In the genomic region with DNA sequence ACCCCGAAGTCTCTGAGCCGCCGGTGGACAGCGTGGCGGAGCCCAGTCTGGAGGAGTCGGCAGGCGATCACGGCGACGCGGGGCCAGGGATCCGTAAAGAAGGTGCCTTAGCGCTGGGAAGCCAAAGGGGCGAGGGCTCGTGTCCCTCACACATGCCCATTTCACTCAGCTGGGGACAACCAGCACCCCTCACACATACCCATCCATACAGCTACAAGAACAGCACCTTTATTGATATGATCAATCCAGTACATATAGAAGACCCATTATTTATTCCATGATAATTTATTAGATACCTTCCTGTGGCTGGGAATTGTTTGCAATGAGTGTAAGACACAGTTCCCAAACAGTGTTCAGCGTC, we compare ENCODE assay signal across 8 mouse cellular contexts. TPM values are rescaled to one million over a fixed set of nuclear protein-coding genes. Genes with fewer than 3 reads are reported as not detected.
DNase-seq lines count a peak whose midpoint lies in the region; ATAC-seq and TF ChIP-seq lines count a peak whose summit lies in the region.

No protein-coding gene starts in this region.

- no peak overlapping the region for H3K27ac ChIP-seq in liver, adult 2 months (replicated peaks; ENCODE audit: insufficient read depth, low read depth, low read length)
- H3K27ac ChIP-seq in embryonic facial prominence, embryonic 13.5 days: no peak overlapping the region
- no peak overlapping the region for H3K27ac ChIP-seq in intestine, embryonic 16.5 days (ENCODE audit: low read length)
- H3K27ac ChIP-seq in neural tube, embryonic 14.5 days (ENCODE audit: low read depth, low read length): no peak overlapping the region; the same call in 1 of the 2 replicates

- WGBS in liver, adult 2 months: 2% methylated on average over 16 of the region's 16 CpGs
- WGBS in embryonic facial prominence, embryonic 13.5 days: under 1% methylated on average over 16 of the region's 16 CpGs
- 2% methylated on average over 16 of the region's 16 CpGs for WGBS in intestine, embryonic 16.5 days
- WGBS in neural tube, embryonic 14.5 days: 2% methylated on average over 16 of the region's 16 CpGs

- no peaks in the 10 kb centered on the region for H3K36me3 ChIP-seq in liver, adult 2 months (ENCODE audit: control insufficient read depth, insufficient read depth, low read length)
- no peaks in the 10 kb centered on the region for H3K36me3 ChIP-seq in embryonic facial prominence, embryonic 13.5 days
- no peaks in the 10 kb centered on the region for H3K36me3 ChIP-seq in intestine, embryonic 16.5 days (ENCODE audit: control insufficient read depth, insufficient read depth, low read length)
- no peaks in the 10 kb centered on the region for H3K36me3 ChIP-seq in neural tube, embryonic 14.5 days (ENCODE audit: control insufficient read depth, insufficient read depth, low read length)

- no peaks in the 10 kb centered on the region for H3K9me3 ChIP-seq in embryonic facial prominence, embryonic 13.5 days
- no peaks in the 10 kb centered on the region for H3K9me3 ChIP-seq in intestine, embryonic 16.5 days (ENCODE audit: control insufficient read depth, low read length)
- no peaks in the 10 kb centered on the region for H3K9me3 ChIP-seq in neural tube, embryonic 14.5 days (ENCODE audit: control insufficient read depth, low read length)

- peak overlapping the region; percentile 78 for H3K4me3 ChIP-seq in liver, adult 2 months (ENCODE audit: insufficient read depth, low read depth, low read length)
- peak overlapping the region; percentile 71 for H3K4me3 ChIP-seq in embryonic facial prominence, embryonic 13.5 days
- H3K4me3 ChIP-seq in intestine, embryonic 16.5 days (ENCODE audit: low read length): peak overlapping the region; percentile 80
- peak overlapping the region; percentile 94 for H3K4me3 ChIP-seq in neural tube, embryonic 14.5 days (ENCODE audit: low read depth, low read length)

- peaks cover 15% of the 10 kb centered on the region; the same call in 1 of the 2 replicates for H3K79me2 ChIP-seq in liver, adult 2 months (ENCODE audit: control insufficient read depth, insufficient read depth, low read length)

- no peak for ATAC-seq in embryonic facial prominence, embryonic 13.5 days (ENCODE audit: insufficient number of reproducible peaks, insufficient read depth, low FRiP score, low TSS enrichment, low read depth)
- peak; percentile 16 for ATAC-seq in intestine, embryonic 16.5 days
- no peak for ATAC-seq in neural tube, embryonic 14.5 days (ENCODE audit: low read depth)
- no peak for ATAC-seq in granulocyte monocyte progenitor cell, adult 5-6 weeks (replicated peaks; ENCODE audit: poor library complexity, severe bottlenecking)

- no peak for DNase-seq in liver, adult 2 months (ENCODE audit: extremely low read depth, low read depth, low spot score)
- DNase-seq in liver: no peak
- no peak for DNase-seq in embryo, embryonic 10.5 days (ENCODE audit: low spot score)
- DNase-seq in adrenal gland, adult 18-20 months (ENCODE audit: low spot score in 2 of 2): no peak

- H3K9ac ChIP-seq in liver, adult 2 months (ENCODE audit: low read depth, low read length): peak overlapping the region; percentile 61
- peak overlapping the region; percentile 74 for H3K9ac ChIP-seq in embryonic facial prominence, embryonic 13.5 days
- peak overlapping the region; percentile 84 for H3K9ac ChIP-seq in intestine, embryonic 16.5 days (ENCODE audit: low read depth, low read length)
- peak overlapping the region; percentile 82 for H3K9ac ChIP-seq in neural tube, embryonic 14.5 days (replicated peaks; ENCODE audit: low read depth, low read length)

- no peak for TF ChIP-seq CTCF in liver, adult 2 months (IDR thresholded peaks at IDR 0.05; ENCODE audit: low read depth, low read length)

- H3K4me1 ChIP-seq in liver, adult 2 months (ENCODE audit: control insufficient read depth, insufficient read depth, low read length): peaks cover 6% of the 10 kb centered on the region
- H3K4me1 ChIP-seq in embryonic facial prominence, embryonic 13.5 days: peaks cover 26% of the 10 kb centered on the region
- H3K4me1 ChIP-seq in intestine, embryonic 16.5 days (ENCODE audit: control insufficient read depth, insufficient read depth, low read length): peaks cover 30% of the 10 kb centered on the region
- H3K4me1 ChIP-seq in neural tube, embryonic 14.5 days (ENCODE audit: control insufficient read depth, insufficient read depth, low read length): peaks cover 15% of the 10 kb centered on the region

- no peak for TF ChIP-seq POLR2A in liver, adult 2 months (IDR thresholded peaks at IDR 0.05; ENCODE audit: extremely low read depth, insufficient read depth, low read length)

- H3K4me2 ChIP-seq in embryonic facial prominence, embryonic 13.5 days: peak overlapping the region; percentile 99
- peak overlapping the region; percentile 98 for H3K4me2 ChIP-seq in intestine, embryonic 16.5 days (ENCODE audit: low read depth, low read length)
- peak overlapping the region; percentile 84 for H3K4me2 ChIP-seq in neural tube, embryonic 14.5 days (ENCODE audit: low read depth, low read length)

- no peaks in the 10 kb centered on the region for H3K27me3 ChIP-seq in liver, adult 2 months (ENCODE audit: control insufficient read depth, insufficient read depth, low read length)
- peaks cover 40% of the 10 kb centered on the region for H3K27me3 ChIP-seq in embryonic facial prominence, embryonic 13.5 days
- H3K27me3 ChIP-seq in intestine, embryonic 16.5 days (replicated peaks; ENCODE audit: control insufficient read depth, insufficient read depth, low read length): 0 out of 2 replicates have a peak, but pooled peaks cover 4% of the 10 kb centered on the region
- H3K27me3 ChIP-seq in neural tube, embryonic 14.5 days (ENCODE audit: control insufficient read depth, insufficient read depth, low read length): no peaks in the 10 kb centered on the region

RNA-seq across cellular contexts. Expression of a gene that starts 0.3 kb away (rescaled TPM):
- not detected in 2 replicates for total RNA-seq in liver, adult 2 months (2014; rRNA removed)
- not detected in 2 replicates for polyA plus RNA-seq in liver, adult 2 months (2012; rRNA removed)
- 0.08 and 0.19 TPM in 2 replicates for polyA plus RNA-seq in embryonic facial prominence, embryonic 13.5 days (2015; fragmentation: Nextera tagmentation; extraction: Ambion mirVana)
- polyA plus RNA-seq in intestine, embryonic 16.5 days (2015; fragmentation: Nextera tagmentation; extraction: Ambion mirVana): 2.6 and 3.5 TPM in 2 replicates
- 0.15 and 0.48 TPM in 2 replicates for polyA plus RNA-seq in neural tube, embryonic 14.5 days (2014; fragmentation: Nextera tagmentation; extraction: Ambion mirVana)
- total RNA-seq in granulocyte monocyte progenitor cell, adult 5-6 weeks (2014; fragmentation: Nextera tagmentation): not detected in 2 replicates
- 0.13 TPM in 1 of 2 replicates, not detected in the other for total RNA-seq in granulocyte monocyte progenitor cell, adult 5-6 weeks (2017)
- not detected for total RNA-seq in adrenal gland, adult 18-20 months (2021)

RNA-seq across cellular contexts. Expression of a gene that starts 0.4 kb away (rescaled TPM):
- 7.8 and 8.6 TPM in 2 replicates for total RNA-seq in liver, adult 2 months (2014; rRNA removed)
- polyA plus RNA-seq in liver, adult 2 months (2012; rRNA removed): 6.1 and 7.8 TPM in 2 replicates
- 29.1 and 30.0 TPM in 2 replicates for polyA plus RNA-seq in embryonic facial prominence, embryonic 13.5 days (2015; fragmentation: Nextera tagmentation; extraction: Ambion mirVana)
- 32.3 and 33.3 TPM in 2 replicates for polyA plus RNA-seq in intestine, embryonic 16.5 days (2015; fragmentation: Nextera tagmentation; extraction: Ambion mirVana)
- 158 and 176 TPM in 2 replicates for polyA plus RNA-seq in neural tube, embryonic 14.5 days (2014; fragmentation: Nextera tagmentation; extraction: Ambion mirVana)
- total RNA-seq in granulocyte monocyte progenitor cell, adult 5-6 weeks (2014; fragmentation: Nextera tagmentation): 23.8 and 29.1 TPM in 2 replicates
- 34.7 and 50.2 TPM in 2 replicates for total RNA-seq in granulocyte monocyte progenitor cell, adult 5-6 weeks (2017)
- 10 to 100 TPM; 22.3 to 45.4 TPM for total RNA-seq in adrenal gland, adult 18-20 months (2021)

RNA-seq across cellular contexts. Expression of a gene that starts 16.8 kb away (rescaled TPM):
- 30.4 and 39.8 TPM in 2 replicates for total RNA-seq in liver, adult 2 months (2014; rRNA removed)
- polyA plus RNA-seq in liver, adult 2 months (2012; rRNA removed): 30.1 and 31.9 TPM in 2 replicates
- 132 and 150 TPM in 2 replicates for polyA plus RNA-seq in embryonic facial prominence, embryonic 13.5 days (2015; fragmentation: Nextera tagmentation; extraction: Ambion mirVana)
- 78.0 and 82.5 TPM in 2 replicates for polyA plus RNA-seq in intestine, embryonic 16.5 days (2015; fragmentation: Nextera tagmentation; extraction: Ambion mirVana)
- polyA plus RNA-seq in neural tube, embryonic 14.5 days (2014; fragmentation: Nextera tagmentation; extraction: Ambion mirVana): 42.5 and 64.8 TPM in 2 replicates
- total RNA-seq in granulocyte monocyte progenitor cell, adult 5-6 weeks (2014; fragmentation: Nextera tagmentation): 56.5 and 57.3 TPM in 2 replicates
- total RNA-seq in granulocyte monocyte progenitor cell, adult 5-6 weeks (2017): 44.0 and 46.6 TPM in 2 replicates
- 10 to 100 TPM; 74.1 to 93.5 TPM for total RNA-seq in adrenal gland, adult 18-20 months (2021)

RNA-seq across cellular contexts. Expression of a gene that starts 29.7 kb away (rescaled TPM):
- 0.83 and 1.2 TPM in 2 replicates for total RNA-seq in liver, adult 2 months (2014; rRNA removed)
- polyA plus RNA-seq in liver, adult 2 months (2012; rRNA removed): 2.7 and 3.6 TPM in 2 replicates
- polyA plus RNA-seq in embryonic facial prominence, embryonic 13.5 days (2015; fragmentation: Nextera tagmentation; extraction: Ambion mirVana): 12.9 and 13.7 TPM in 2 replicates
- 11.6 and 11.9 TPM in 2 replicates for polyA plus RNA-seq in intestine, embryonic 16.5 days (2015; fragmentation: Nextera tagmentation; extraction: Ambion mirVana)
- polyA plus RNA-seq in neural tube, embryonic 14.5 days (2014; fragmentation: Nextera tagmentation; extraction: Ambion mirVana): 12.7 and 14.7 TPM in 2 replicates
- 3.0 and 13.8 TPM in 2 replicates for total RNA-seq in granulocyte monocyte progenitor cell, adult 5-6 weeks (2014; fragmentation: Nextera tagmentation)
- total RNA-seq in granulocyte monocyte progenitor cell, adult 5-6 weeks (2017): 6.8 and 11.0 TPM in 2 replicates
- total RNA-seq in adrenal gland, adult 18-20 months (2021): 10 to 100 TPM; 11.9 to 15.5 TPM

RNA-seq across cellular contexts. Expression of a gene that starts 37.2 kb away (rescaled TPM):
- not detected in 2 replicates for total RNA-seq in liver, adult 2 months (2014; rRNA removed)
- not detected in 2 replicates for polyA plus RNA-seq in liver, adult 2 months (2012; rRNA removed)
- not detected in 2 replicates for polyA plus RNA-seq in embryonic facial prominence, embryonic 13.5 days (2015; fragmentation: Nextera tagmentation; extraction: Ambion mirVana)
- 0.09 TPM in 1 of 2 replicates, not detected in the other for polyA plus RNA-seq in intestine, embryonic 16.5 days (2015; fragmentation: Nextera tagmentation; extraction: Ambion mirVana)
- polyA plus RNA-seq in neural tube, embryonic 14.5 days (2014; fragmentation: Nextera tagmentation; extraction: Ambion mirVana): not detected in 2 replicates
- not detected in 2 replicates for total RNA-seq in granulocyte monocyte progenitor cell, adult 5-6 weeks (2014; fragmentation: Nextera tagmentation)
- total RNA-seq in granulocyte monocyte progenitor cell, adult 5-6 weeks (2017): not detected in 2 replicates
- total RNA-seq in adrenal gland, adult 18-20 months (2021): not detected
